Mouse (Mus musculus) heart, embryonic 12.5 days (tissue): ENCODE results near the gene Lmtk2. TPM values are rescaled to one million over a fixed set of nuclear protein-coding genes. Genes with fewer than 3 reads are reported as not detected.
A peak's percentile ranks its signal among the peaks of the same experiment; 100 is the strongest.

Experiments used
- ATAC-seq: fragments of 200-750 bp; cut with Nextera tagmentation; 2 replicates; pipeline ENCODE4 v1.8.0; 2017; ENCODE audit warnings: moderate TSS enrichment, moderate library complexity; ENCODE audit not compliant: insufficient number of reproducible peaks, low FRiP score
- H3K27ac ChIP-seq: fragments of 300-500 bp; sonication (generic); 2 replicates; pipeline ENCODE4 v1.5.1; 2016; ENCODE audit warnings: mild to moderate bottlenecking, moderate library complexity; ENCODE audit not compliant: poor library complexity, severe bottlenecking
- H3K27me3 ChIP-seq: fragments of 300-500 bp; sonication (generic); replicated peaks from 2 replicates; pipeline ENCODE4 v1.6.1; 2016; ENCODE audit warnings: mild to moderate bottlenecking, moderate library complexity
- H3K36me3 ChIP-seq: fragments of 300-500 bp; sonication (generic); 2 replicates; pipeline ENCODE4 v1.6.1; 2016; ENCODE audit warnings: mild to moderate bottlenecking, moderate library complexity
- H3K4me1 ChIP-seq: fragments of 300-500 bp; sonication (generic); replicated peaks from 2 replicates; pipeline ENCODE4 v1.6.1; 2016; ENCODE audit warnings: mild to moderate bottlenecking
- H3K4me2 ChIP-seq: fragments of 300-500 bp; sonication (generic); 2 replicates; pipeline ENCODE4 v1.6.1; 2016; ENCODE audit warnings: mild to moderate bottlenecking, moderate library complexity
- H3K4me3 ChIP-seq: fragments of 300-500 bp; sonication (generic); 2 replicates; pipeline ENCODE4 v1.5.1; 2016; ENCODE audit warnings: mild to moderate bottlenecking
- H3K9ac ChIP-seq: fragments of 300-500 bp; sonication (generic); 2 replicates; pipeline ENCODE4 v1.6.1; 2016; ENCODE audit warnings: mild to moderate bottlenecking, moderate library complexity
- H3K9me3 ChIP-seq: fragments of 300-500 bp; sonication (generic); replicated peaks from 2 replicates; pipeline ENCODE4 v1.6.1; 2016; ENCODE audit warnings: mild to moderate bottlenecking, moderate library complexity
- WGBS: fragments of 180-500 bp; shearing (Covaris S2); methylation state at CpG from one replicate; pipeline ENCODE4 v1.1.7; 2016; 5-methylcytosine and 5-hydroxymethylcytosine counted together
- polyA plus RNA-seq: library from polyadenylated mRNA; unstranded; fragments of >200 nt; fragmentation: Nextera tagmentation; extraction: Ambion mirVana; gene quantifications from 2 replicates; pipeline ENCODE4 v1.2.1, GENCODE M21; 2016

Lmtk2 gene
- polyA plus RNA-seq, 1 experiment from 2014 or later: 6.9 TPM

- Histone ChIP-seq H3K9ac (no peak overlapping the region), H3K27me3 (no peaks in the 10 kb centered on the region), H3K4me1 (peaks cover 19% of the 10 kb centered on the region), H3K4me3 (no peak overlapping the region), H3K9me3 (no peaks in the 10 kb centered on the region), H3K27ac (no peak overlapping the region), H3K36me3 (peaks cover 26% of the 10 kb centered on the region), H3K4me2 (no peak overlapping the region)
- no peak for ATAC-seq
- 82% methylated on average over 5 of the region's 5 CpGs for WGBS
These were observed 119.7 kb downstream of the Lmtk2 start for GRCm38 (mm10) chr5:144219936-144220335.

- Histone ChIP-seq H3K9me3 (no peaks in the 10 kb centered on the region), H3K4me1 (peaks cover 19% of the 10 kb centered on the region), H3K27ac (no peak overlapping the region), H3K9ac (no peak overlapping the region), H3K4me2 (no peak overlapping the region), H3K27me3 (no peaks in the 10 kb centered on the region), H3K4me3 (no peak overlapping the region), H3K36me3 (peaks cover 15% of the 10 kb centered on the region)
- no peak for ATAC-seq
- 67% methylated on average over 4 of the region's 4 CpGs for WGBS
These were observed 121.1 kb downstream of the Lmtk2 start for GRCm38 (mm10) chr5:144221305-144221704.

- H3K4me2 ChIP-seq: peak overlapping the region; percentile 89
- H3K9ac ChIP-seq: peak overlapping the region; percentile 75
- no peaks in the 10 kb centered on the region for H3K27me3 ChIP-seq
- H3K4me1 ChIP-seq: peaks cover 19% of the 10 kb centered on the region
- no peaks in the 10 kb centered on the region; the same call in 1 of the 2 replicates for H3K9me3 ChIP-seq
- WGBS: 2% methylated on average over 25 of the region's 25 CpGs
- peak overlapping the region; percentile 83 for H3K4me3 ChIP-seq
- peak overlapping the region; percentile 48 for H3K27ac ChIP-seq
- 0 out of 2 replicates have a peak, but pooled peaks cover 5% of the 10 kb centered on the region for H3K36me3 ChIP-seq
- ATAC-seq: peak; percentile 27; the same call in 1 of the 2 replicates
These were observed 122.7 kb downstream of the Lmtk2 start for GRCm38 (mm10) chr5:144222811-144223502.

GRCm38 (mm10) chr5:144223503-144223862, 123.2 kb downstream of the Lmtk2 start, which contains the start of gene Tecpr1:
Gene Tecpr1 (minus strand): TSS chr5:144223615.
- Histone ChIP-seq H3K27ac (peak within 1 kb of the TSS; percentile 57), H3K36me3 (0 out of 2 replicates have a peak, but pooled peaks cover under 1% of the 10 kb centered on the region), H3K4me3 (peak within 1 kb of the TSS; percentile 83), H3K27me3 (no peaks in the 10 kb centered on the region), H3K9ac (peak within 1 kb of the TSS; percentile 76), H3K4me1 (peaks cover 19% of the 10 kb centered on the region), H3K4me2 (peak within 1 kb of the TSS; percentile 89), H3K9me3 (no peaks in the 10 kb centered on the region; the same call in 1 of the 2 replicates)
- ATAC-seq: peak; percentile 95
- under 1% methylated on average over 37 of the region's 37 CpGs for WGBS

GRCm38 (mm10) chr5:144223899-144224816, 123.9 kb downstream of the Lmtk2 start:
- Histone ChIP-seq H3K9me3 (no peaks in the 10 kb centered on the region; the same call in 1 of the 2 replicates), H3K4me3 (peak overlapping the region; percentile 83), H3K27me3 (no peaks in the 10 kb centered on the region), H3K27ac (0 out of 2 replicates have a peak overlapping the region, but pooled peaks have one; percentile 57), H3K4me2 (peak overlapping the region; percentile 89), H3K36me3 (no peaks in the 10 kb centered on the region), H3K9ac (peak overlapping the region; percentile 76), H3K4me1 (peaks cover 19% of the 10 kb centered on the region)
- WGBS: 23% methylated on average over 18 of the region's 18 CpGs
- no peak for ATAC-seq

GRCm38 (mm10) chr5:144226220-144226619, 126.0 kb downstream of the Lmtk2 start:
- Histone ChIP-seq H3K9ac (no peak overlapping the region), H3K36me3 (no peaks in the 10 kb centered on the region), H3K4me2 (no peak overlapping the region), H3K27me3 (no peaks in the 10 kb centered on the region), H3K4me1 (peaks cover 19% of the 10 kb centered on the region), H3K4me3 (no peak overlapping the region), H3K9me3 (no peaks in the 10 kb centered on the region; the same call in 1 of the 2 replicates), H3K27ac (no peak overlapping the region)
- 24% methylated on average over 11 of the region's 11 CpGs for WGBS
- ATAC-seq: no peak

- ATAC-seq: no peak
- no peak overlapping the region for H3K9ac ChIP-seq
- 87% methylated on average over 7 of the region's 7 CpGs for WGBS
- no peak overlapping the region for H3K4me3 ChIP-seq
- H3K4me1 ChIP-seq: no peaks in the 10 kb centered on the region
- no peaks in the 10 kb centered on the region for H3K36me3 ChIP-seq
- no peaks in the 10 kb centered on the region for H3K27me3 ChIP-seq
- no peak overlapping the region for H3K4me2 ChIP-seq
- peaks cover 3% of the 10 kb centered on the region for H3K9me3 ChIP-seq
- H3K27ac ChIP-seq: no peak overlapping the region
These were observed 130.0 kb downstream of the Lmtk2 start for GRCm38 (mm10) chr5:144230216-144230615.

GRCm38 (mm10) chr5:144231410-144231809, 131.2 kb downstream of the Lmtk2 start:
- Histone ChIP-seq H3K4me1 (no peaks in the 10 kb centered on the region), H3K27ac (no peak overlapping the region), H3K36me3 (no peaks in the 10 kb centered on the region), H3K4me3 (no peak overlapping the region), H3K9ac (no peak overlapping the region), H3K9me3 (peaks cover 3% of the 10 kb centered on the region), H3K4me2 (no peak overlapping the region), H3K27me3 (no peaks in the 10 kb centered on the region)
- no peak for ATAC-seq
- WGBS: 59% methylated on average over 1 of the region's 1 CpGs

- Histone ChIP-seq H3K4me3 (no peak overlapping the region), H3K4me2 (no peak overlapping the region), H3K9ac (no peak overlapping the region), H3K36me3 (no peaks in the 10 kb centered on the region), H3K27ac (no peak overlapping the region), H3K9me3 (peaks cover 3% of the 10 kb centered on the region; the same call in 1 of the 2 replicates), H3K4me1 (no peaks in the 10 kb centered on the region), H3K27me3 (no peaks in the 10 kb centered on the region)
- ATAC-seq: no peak
- WGBS: 78% methylated on average over 5 of the region's 5 CpGs
These were observed 132.3 kb downstream of the Lmtk2 start for GRCm38 (mm10) chr5:144232531-144232930.

- WGBS: 62% methylated on average over 6 of the region's 6 CpGs
These were observed 134.0 kb downstream of the Lmtk2 start for GRCm38 (mm10) chr5:144234222-144234621.

GRCm38 (mm10) chr5:144234714-144235113, 134.5 kb downstream of the Lmtk2 start:
- H3K4me3 ChIP-seq: no peak overlapping the region
- no peak overlapping the region for H3K27ac ChIP-seq
- H3K27me3 ChIP-seq: no peaks in the 10 kb centered on the region
- no peak overlapping the region for H3K4me2 ChIP-seq
- H3K36me3 ChIP-seq: no peaks in the 10 kb centered on the region
- peaks cover 3% of the 10 kb centered on the region; the same call in 1 of the 2 replicates for H3K9me3 ChIP-seq
- H3K4me1 ChIP-seq: no peaks in the 10 kb centered on the region; the same call in 1 of the 2 replicates
- no peak for ATAC-seq
- 83% methylated on average over 7 of the region's 7 CpGs for WGBS
- no peak overlapping the region for H3K9ac ChIP-seq

More at GRCm38 (mm10) chr5:144234222-144234621, 134.0 kb downstream of the Lmtk2 start:
- H3K36me3 ChIP-seq: no peaks in the 10 kb centered on the region
- peaks cover 3% of the 10 kb centered on the region; the same call in 1 of the 2 replicates for H3K9me3 ChIP-seq
- H3K9ac ChIP-seq: no peak overlapping the region
- H3K4me2 ChIP-seq: no peak overlapping the region
- H3K27me3 ChIP-seq: no peaks in the 10 kb centered on the region
- no peak for ATAC-seq
- H3K4me3 ChIP-seq: no peak overlapping the region
- no peak overlapping the region for H3K27ac ChIP-seq
- no peaks in the 10 kb centered on the region; the same call in 1 of the 2 replicates for H3K4me1 ChIP-seq
